Mouse (Mus musculus) yolk sac, embryonic 10.5 days (tissue): ENCODE results near the gene Ninl.

Source experiments
- DNase-seq: peaks from one replicate; pipeline ENCODE4 v3.0.0-alpha.2; 2017; ENCODE audit warnings: low spot score

Gene Ninl

GRCm38 (mm10) chr2:150997618-150998017, 41.6 kb downstream of the Ninl start:
- no peak for DNase-seq

GRCm38 (mm10) chr2:150995324-150995723, 43.9 kb downstream of the Ninl start:
- DNase-seq = no peak

- DNase-seq = no peak
Observed at GRCm38 (mm10) chr2:150991050-150991449, 48.1 kb downstream of the Ninl start.

- DNase-seq = no peak
Observed at GRCm38 (mm10) chr2:150990506-150990905, 48.7 kb downstream of the Ninl start.

GRCm38 (mm10) chr2:150985359-150985758, 53.8 kb downstream of the Ninl start:
- DNase-seq = no peak

GRCm38 (mm10) chr2:150982051-150982450, 57.1 kb downstream of the Ninl start:
- DNase-seq = no peak

GRCm38 (mm10) chr2:150981524-150981923, 57.7 kb downstream of the Ninl start:
- DNase-seq = no peak

- DNase-seq = no peak
Observed at GRCm38 (mm10) chr2:150979861-150980620, 59.1 kb downstream of the Ninl start.

- no peak for DNase-seq
Observed at GRCm38 (mm10) chr2:150978791-150979190, 60.4 kb downstream of the Ninl start.

GRCm38 (mm10) chr2:150977676-150978075, 61.5 kb downstream of the Ninl start:
- no peak for DNase-seq

GRCm38 (mm10) chr2:150976871-150977270, 62.3 kb downstream of the Ninl start:
- DNase-seq = peak; percentile 24

- no peak for DNase-seq
Observed at GRCm38 (mm10) chr2:150973401-150974115, 65.6 kb downstream of the Ninl start.

- no peak for DNase-seq
Observed at GRCm38 (mm10) chr2:150972681-150973080, 66.5 kb downstream of the Ninl start.

GRCm38 (mm10) chr2:150971856-150972255, 67.3 kb downstream of the Ninl start:
- no peak for DNase-seq

GRCm38 (mm10) chr2:150969231-150969630, 70.0 kb downstream of the Ninl start:
- no peak for DNase-seq

GRCm38 (mm10) chr2:150967491-150967890, 71.7 kb downstream of the Ninl start:
- DNase-seq = no peak

- DNase-seq = no peak
Observed at GRCm38 (mm10) chr2:150965951-150966350, 73.2 kb downstream of the Ninl start.

- no peak for DNase-seq
Observed at GRCm38 (mm10) chr2:150964641-150965040, 74.5 kb downstream of the Ninl start.

- no peak for DNase-seq
Observed at GRCm38 (mm10) chr2:150963246-150963645, 75.9 kb downstream of the Ninl start.

GRCm38 (mm10) chr2:150959521-150959920, 79.7 kb downstream of the Ninl start:
- no peak for DNase-seq

GRCm38 (mm10) chr2:150955859-150956258, 83.3 kb downstream of the Ninl start:
- no peak for DNase-seq

- no peak for DNase-seq
Observed at GRCm38 (mm10) chr2:150951201-150951600, 88.0 kb downstream of the Ninl start.

GRCm38 (mm10) chr2:150950056-150950455, 89.1 kb downstream of the Ninl start:
- no peak for DNase-seq
